Mouse (Mus musculus): ENCODE measurements around the gene Actr5. TPM values are rescaled to one million over a fixed set of nuclear protein-coding genes. Genes with fewer than 3 reads are reported as not detected.

Gene Actr5
- polyA plus RNA-seq, 2 experiments = 12.3 to 13.5 TPM

DNA sequence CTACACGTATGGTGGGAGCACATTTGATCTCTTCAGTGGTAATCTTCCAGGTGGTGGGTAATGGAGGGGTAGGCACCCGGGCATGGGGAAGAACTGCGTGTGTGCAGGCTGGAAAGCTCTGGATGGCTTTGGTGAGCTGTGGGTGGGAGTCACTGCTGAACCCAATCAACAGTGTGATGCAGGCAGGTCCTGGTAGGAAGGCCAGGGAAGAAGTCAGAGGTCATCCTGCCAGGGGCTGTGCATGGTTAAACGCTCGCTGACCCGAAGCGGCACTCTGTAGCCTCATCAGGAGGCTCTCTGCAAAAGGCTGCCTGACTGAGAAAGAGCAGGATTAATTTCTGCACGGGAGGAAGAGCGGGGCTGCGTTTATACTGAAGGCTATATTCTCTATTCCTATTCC is 45.9 kb downstream of the Actr5 start:
- no peaks in the 10 kb centered on the region for H3K9me3 ChIP-seq (ENCODE audit: control insufficient read depth, low read length)
- DNase-seq (ENCODE audit: low spot score) = no peak
- peaks cover 36% of the 10 kb centered on the region for H3K4me1 ChIP-seq (ENCODE audit: control insufficient read depth, insufficient read depth, low read length)
- no peaks in the 10 kb centered on the region for H3K36me3 ChIP-seq (ENCODE audit: control insufficient read depth, insufficient read depth, low read length)
- no peak overlapping the region for H3K4me3 ChIP-seq (replicated peaks; ENCODE audit: low read length)
- no peak overlapping the region for H3K27ac ChIP-seq (replicated peaks; ENCODE audit: low read depth, low read length)
- WGBS = 56% methylated on average over 9 of the region's 10 CpGs
- peaks cover 37% of the 10 kb centered on the region for H3K27me3 ChIP-seq (ENCODE audit: control insufficient read depth, insufficient read depth, low read length)
- H3K9ac ChIP-seq (ENCODE audit: low read depth, low read length, severe bottlenecking) = no peak overlapping the region
- TF ChIP-seq POLR2A (IDR thresholded peaks at IDR 0.05; ENCODE audit: borderline replicate concordance, extremely low read depth, insufficient read depth, insufficient read length) = no peak
- H3K4me2 ChIP-seq (replicated peaks; ENCODE audit: low read depth, low read length, severe bottlenecking) = no peak overlapping the region
- ATAC-seq (ENCODE audit: low FRiP score, low read depth) = no peak

DNA sequence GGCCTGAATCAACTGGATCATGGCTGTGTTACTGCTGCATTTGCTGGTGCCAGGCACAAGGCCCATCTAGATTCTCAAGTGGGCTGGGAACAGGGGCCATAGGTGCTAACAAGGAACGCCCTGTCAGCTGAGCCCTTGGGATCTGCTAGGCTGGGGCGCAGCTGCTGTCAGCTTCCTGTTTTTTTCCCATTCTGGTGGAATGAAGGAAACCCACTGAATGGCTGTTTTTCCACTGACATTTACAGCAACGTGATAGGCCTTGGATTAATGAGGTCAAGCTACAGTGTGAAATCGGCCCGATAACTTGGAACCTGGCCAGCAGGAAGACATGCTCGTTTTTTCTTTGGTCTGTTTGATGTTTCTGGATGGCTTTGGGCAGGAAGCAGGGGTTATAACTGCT is 48.1 kb downstream of the Actr5 start:
- 14% methylated on average over 6 of the region's 6 CpGs for WGBS
- H3K27me3 ChIP-seq (ENCODE audit: control insufficient read depth, insufficient read depth, low read length) = peaks cover 19% of the 10 kb centered on the region
- no peak overlapping the region for H3K27ac ChIP-seq (replicated peaks; ENCODE audit: low read depth, low read length)
- ATAC-seq (ENCODE audit: low FRiP score, low read depth) (peak; percentile 58; the same call in 1 of the 2 replicates), DNase-seq (ENCODE audit: low spot score) (peak; percentile 55)
- no peak overlapping the region for H3K4me2 ChIP-seq (replicated peaks; ENCODE audit: low read depth, low read length, severe bottlenecking)
- peaks cover 26% of the 10 kb centered on the region for H3K4me1 ChIP-seq (ENCODE audit: control insufficient read depth, insufficient read depth, low read length)
- H3K9ac ChIP-seq (ENCODE audit: low read depth, low read length, severe bottlenecking) = no peak overlapping the region
- TF ChIP-seq POLR2A (IDR thresholded peaks at IDR 0.05; ENCODE audit: borderline replicate concordance, extremely low read depth, insufficient read depth, insufficient read length) = no peak
- no peak overlapping the region for H3K4me3 ChIP-seq (replicated peaks; ENCODE audit: low read length)
- H3K9me3 ChIP-seq (ENCODE audit: control insufficient read depth, low read length) = no peaks in the 10 kb centered on the region
- H3K36me3 ChIP-seq (ENCODE audit: control insufficient read depth, insufficient read depth, low read length) = no peaks in the 10 kb centered on the region

DNA sequence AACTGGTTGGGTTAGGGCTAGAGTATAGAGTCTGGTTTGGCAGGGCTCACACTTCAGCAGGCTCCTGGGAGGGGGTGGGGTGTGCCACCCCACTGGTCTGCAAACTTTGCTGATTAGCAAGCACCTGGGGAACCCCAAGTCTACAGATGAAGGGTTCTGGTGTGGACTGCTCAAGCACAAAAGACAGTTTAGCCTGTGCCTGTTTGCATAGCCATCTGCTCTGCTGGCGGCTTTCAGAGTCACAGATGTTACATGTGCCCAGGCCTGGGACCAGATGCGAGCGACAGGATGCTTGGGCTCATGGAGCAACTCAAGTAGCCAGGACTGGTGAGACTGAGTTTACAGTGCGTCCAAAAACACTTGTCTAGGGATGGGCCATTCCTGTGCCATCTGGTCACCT is 48.8 kb downstream of the Actr5 start:
- H3K4me3 ChIP-seq (replicated peaks; ENCODE audit: low read length) = no peak overlapping the region
- WGBS = 34% methylated on average over 4 of the region's 4 CpGs
- H3K4me1 ChIP-seq (ENCODE audit: control insufficient read depth, insufficient read depth, low read length) = peaks cover 19% of the 10 kb centered on the region
- no peak for TF ChIP-seq POLR2A (IDR thresholded peaks at IDR 0.05; ENCODE audit: borderline replicate concordance, extremely low read depth, insufficient read depth, insufficient read length)
- H3K9me3 ChIP-seq (ENCODE audit: control insufficient read depth, low read length) = no peaks in the 10 kb centered on the region
- H3K36me3 ChIP-seq (ENCODE audit: control insufficient read depth, insufficient read depth, low read length) = no peaks in the 10 kb centered on the region
- H3K27me3 ChIP-seq (ENCODE audit: control insufficient read depth, insufficient read depth, low read length) = peaks cover 13% of the 10 kb centered on the region
- no peak overlapping the region for H3K9ac ChIP-seq (ENCODE audit: low read depth, low read length, severe bottlenecking)
- no peak overlapping the region for H3K4me2 ChIP-seq (replicated peaks; ENCODE audit: low read depth, low read length, severe bottlenecking)
- H3K27ac ChIP-seq (replicated peaks; ENCODE audit: low read depth, low read length) = no peak overlapping the region
- no peak for ATAC-seq (ENCODE audit: low FRiP score, low read depth)
- DNase-seq (ENCODE audit: low spot score) = no peak

DNA sequence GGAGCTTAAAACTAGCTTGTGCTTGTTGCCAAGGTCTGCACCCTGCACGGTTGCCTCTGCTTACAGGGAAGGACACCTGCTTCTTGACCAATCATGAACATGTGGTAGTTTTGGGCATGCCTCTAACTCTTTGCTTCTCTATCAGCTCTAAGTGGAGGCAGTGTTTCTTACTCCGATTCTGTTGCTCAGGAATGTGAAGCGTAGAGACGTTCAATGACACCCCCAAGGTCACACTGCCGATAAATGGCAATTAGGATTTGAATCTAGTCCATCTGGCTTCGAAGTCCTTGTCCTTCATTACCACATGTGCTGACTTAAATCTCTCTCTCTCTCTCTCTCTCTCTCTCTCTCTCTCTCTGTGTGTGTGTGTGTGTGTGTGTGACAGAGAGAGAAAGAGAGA is 49.4 kb downstream of the Actr5 start:
- no peak overlapping the region for H3K4me3 ChIP-seq (replicated peaks; ENCODE audit: low read length)
- no peak for ATAC-seq (ENCODE audit: low FRiP score, low read depth)
- H3K4me1 ChIP-seq (ENCODE audit: control insufficient read depth, insufficient read depth, low read length) = peaks cover 14% of the 10 kb centered on the region
- TF ChIP-seq POLR2A (IDR thresholded peaks at IDR 0.05; ENCODE audit: borderline replicate concordance, extremely low read depth, insufficient read depth, insufficient read length) = no peak
- no peak overlapping the region for H3K4me2 ChIP-seq (replicated peaks; ENCODE audit: low read depth, low read length, severe bottlenecking)
- DNase-seq (ENCODE audit: low spot score) = no peak
- H3K9me3 ChIP-seq (ENCODE audit: control insufficient read depth, low read length) = no peaks in the 10 kb centered on the region
- H3K9ac ChIP-seq (ENCODE audit: low read depth, low read length, severe bottlenecking) = no peak overlapping the region
- H3K27ac ChIP-seq (replicated peaks; ENCODE audit: low read depth, low read length) = no peak overlapping the region
- H3K27me3 ChIP-seq (ENCODE audit: control insufficient read depth, insufficient read depth, low read length) = peaks cover 7% of the 10 kb centered on the region; the same call in 1 of the 2 replicates
- no peaks in the 10 kb centered on the region for H3K36me3 ChIP-seq (ENCODE audit: control insufficient read depth, insufficient read depth, low read length)
- 67% methylated on average over 6 of the region's 6 CpGs for whole genome bisulfite sequencing

DNA sequence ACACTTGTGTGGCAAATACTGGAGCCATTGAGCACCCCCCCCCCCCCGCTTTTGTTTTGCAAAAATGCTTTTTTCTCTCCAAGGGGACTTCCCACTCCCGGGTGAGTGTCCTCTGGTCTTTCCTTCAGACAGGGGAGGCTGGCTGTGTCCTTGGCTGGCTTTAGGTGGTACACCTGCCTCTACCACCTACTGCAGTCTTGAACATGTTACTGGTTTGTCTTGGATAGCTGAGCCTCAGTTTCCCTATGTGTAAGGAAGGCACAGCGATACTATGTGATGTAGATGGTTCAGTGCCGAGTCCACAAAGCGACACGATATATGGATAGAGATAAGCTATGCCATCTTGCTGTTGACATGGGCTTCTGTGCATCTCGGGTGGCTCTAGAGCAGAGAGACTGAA is 50.1 kb downstream of the Actr5 start:
- 80% methylated on average over 7 of the region's 7 CpGs for WGBS
- Histone ChIP-seq H3K27ac (replicated peaks; ENCODE audit: low read depth, low read length) (no peak overlapping the region), H3K4me3 (replicated peaks; ENCODE audit: low read length) (no peak overlapping the region), H3K9me3 (ENCODE audit: control insufficient read depth, low read length) (no peaks in the 10 kb centered on the region), H3K9ac (ENCODE audit: low read depth, low read length, severe bottlenecking) (no peak overlapping the region), H3K4me2 (replicated peaks; ENCODE audit: low read depth, low read length, severe bottlenecking) (no peak overlapping the region), H3K27me3 (ENCODE audit: control insufficient read depth, insufficient read depth, low read length) (0 out of 2 replicates have a peak, but pooled peaks cover under 1% of the 10 kb centered on the region), H3K4me1 (ENCODE audit: control insufficient read depth, insufficient read depth, low read length) (peaks cover 14% of the 10 kb centered on the region), H3K36me3 (ENCODE audit: control insufficient read depth, insufficient read depth, low read length) (no peaks in the 10 kb centered on the region)
- ATAC-seq (ENCODE audit: low FRiP score, low read depth) (no peak), DNase-seq (ENCODE audit: low spot score) (no peak)
- no peak for TF ChIP-seq POLR2A (IDR thresholded peaks at IDR 0.05; ENCODE audit: borderline replicate concordance, extremely low read depth, insufficient read depth, insufficient read length)

DNA sequence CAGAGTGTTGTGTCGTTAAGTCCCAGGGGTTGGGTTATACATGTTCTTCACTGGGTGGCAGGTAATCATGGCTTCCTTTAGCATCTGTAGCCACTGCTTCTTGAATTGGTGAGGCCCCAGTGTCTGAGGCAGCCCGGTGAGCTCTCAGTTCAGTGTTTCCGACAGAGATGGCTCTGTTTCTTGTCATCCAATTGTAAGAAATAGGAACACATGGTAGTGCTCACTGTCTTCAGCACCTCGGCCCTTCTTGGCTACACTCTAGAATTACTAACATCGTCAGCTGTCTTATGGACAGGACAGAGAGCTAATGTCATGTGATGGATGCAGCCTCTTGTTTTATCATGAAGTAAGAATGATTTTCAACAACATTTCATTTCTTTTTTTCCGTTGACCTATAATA is 50.5 kb downstream of the Actr5 start:
- Histone ChIP-seq H3K27ac (replicated peaks; ENCODE audit: low read depth, low read length) (no peak overlapping the region), H3K4me3 (replicated peaks; ENCODE audit: low read length) (no peak overlapping the region), H3K9ac (ENCODE audit: low read depth, low read length, severe bottlenecking) (no peak overlapping the region), H3K36me3 (ENCODE audit: control insufficient read depth, insufficient read depth, low read length) (no peaks in the 10 kb centered on the region), H3K4me2 (replicated peaks; ENCODE audit: low read depth, low read length, severe bottlenecking) (no peak overlapping the region), H3K9me3 (ENCODE audit: control insufficient read depth, low read length) (no peaks in the 10 kb centered on the region), H3K4me1 (ENCODE audit: control insufficient read depth, insufficient read depth, low read length) (peaks cover 14% of the 10 kb centered on the region), H3K27me3 (ENCODE audit: control insufficient read depth, insufficient read depth, low read length) (no peaks in the 10 kb centered on the region)
- no peak for DNase-seq (ENCODE audit: low spot score)
- ATAC-seq (ENCODE audit: low FRiP score, low read depth) = no peak
- 64% methylated on average over 6 of the region's 6 CpGs for WGBS
- no peak for TF ChIP-seq POLR2A (IDR thresholded peaks at IDR 0.05; ENCODE audit: borderline replicate concordance, extremely low read depth, insufficient read depth, insufficient read length)

All from limb, embryonic 14.5 days (tissue).